Mouse (Mus musculus): ENCODE measurements at regions not wholly inside any gene's neighbourhood (a gene's known extent, or its start where the extent isn't known, plus 50 kb on each side); places are given as distances from the start of the nearest gene placed in this dataset.
"Not testable (repeated sequence)": the region's sequence is repeated elsewhere in the genome, so short reads cannot be mapped to it uniquely, and the experiment has no call there.

- no peaks in the 10 kb centered on the region for H3K9me3 ChIP-seq (ENCODE audit: low read length)
- WGBS, result 6% methylated on average over 1 of the region's 1 CpGs
- H3K36me3 ChIP-seq (ENCODE audit: insufficient read depth, low read length), result no peaks in the 10 kb centered on the region
- DNase-seq (ENCODE audit: low spot score), result peak; percentile 36
- no peaks in the 10 kb centered on the region for H3K27me3 ChIP-seq (ENCODE audit: insufficient read depth, low read length)
- no peak overlapping the region for H3K4me3 ChIP-seq (ENCODE audit: low read length)
- H3K27ac ChIP-seq, result no peak overlapping the region
- H3K4me1 ChIP-seq (ENCODE audit: insufficient read depth, low read length), result no peaks in the 10 kb centered on the region
- TF ChIP-seq CTCF (IDR thresholded peaks at IDR 0.05; ENCODE audit: low read depth), result no peak
- ATAC-seq, result peak; percentile 72
- H3K4me2 ChIP-seq (ENCODE audit: low read depth, low read length), result no peak overlapping the region
- no peak overlapping the region for H3K9ac ChIP-seq (replicated peaks; ENCODE audit: low read length)
These were observed 385.4 kb downstream of the Mat2b start for GRCm38 (mm10) chr11:40309646-40310045.

- no peaks in the 10 kb centered on the region for H3K9me3 ChIP-seq (ENCODE audit: low read length)
- no peak overlapping the region for H3K27ac ChIP-seq
- H3K4me1 ChIP-seq (ENCODE audit: insufficient read depth, low read length), result no peaks in the 10 kb centered on the region
- ATAC-seq (no peak), DNase-seq (ENCODE audit: low spot score) (no peak)
- WGBS, result 90% methylated on average over 2 of the region's 2 CpGs
- no peaks in the 10 kb centered on the region for H3K27me3 ChIP-seq (ENCODE audit: insufficient read depth, low read length)
- TF ChIP-seq CTCF (IDR thresholded peaks at IDR 0.05; ENCODE audit: low read depth), result no peak
- no peak overlapping the region for H3K4me2 ChIP-seq (ENCODE audit: low read depth, low read length)
- H3K9ac ChIP-seq (replicated peaks; ENCODE audit: low read length), result no peak overlapping the region
- no peak overlapping the region for H3K4me3 ChIP-seq (ENCODE audit: low read length)
- no peaks in the 10 kb centered on the region for H3K36me3 ChIP-seq (ENCODE audit: insufficient read depth, low read length)
These were observed 392.4 kb downstream of the Mat2b start for GRCm38 (mm10) chr11:40302568-40302967.

GRCm38 (mm10) chr11:40299987-40300386 lies 395.0 kb downstream of the Mat2b start:
- not testable (repeated sequence) for ATAC-seq; H3K4me1 ChIP-seq (ENCODE audit: insufficient read depth, low read length); H3K4me3 ChIP-seq (ENCODE audit: low read length); H3K36me3 ChIP-seq (ENCODE audit: insufficient read depth, low read length); H3K27me3 ChIP-seq (ENCODE audit: insufficient read depth, low read length); DNase-seq (ENCODE audit: low spot score); H3K4me2 ChIP-seq (ENCODE audit: low read depth, low read length); H3K9ac ChIP-seq (replicated peaks; ENCODE audit: low read length); H3K9me3 ChIP-seq (ENCODE audit: low read length); H3K27ac ChIP-seq
- WGBS, result 86% methylated on average over 10 of the region's 10 CpGs

DNA sequence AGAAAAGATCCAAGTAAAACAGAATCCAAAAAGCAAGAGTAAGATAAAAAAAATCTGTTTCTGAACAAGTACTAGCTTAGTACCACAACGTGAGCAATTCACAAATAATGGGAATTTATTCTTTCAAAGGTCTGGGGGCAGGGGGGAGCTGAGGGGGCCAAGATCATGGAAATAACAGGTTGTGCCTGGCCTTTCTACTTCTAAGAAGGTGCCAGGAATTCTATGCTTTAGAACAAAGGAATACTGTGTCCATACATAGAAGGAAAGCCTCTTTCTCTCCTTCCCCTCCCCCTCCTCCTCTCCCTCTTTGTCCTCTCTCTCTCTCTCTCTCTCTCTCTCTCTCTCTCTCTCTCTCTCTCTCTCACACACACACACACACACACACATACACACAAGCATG lies 408.1 kb downstream of the Mat2b start:
- 14% methylated on average over 1 of the region's 1 CpGs for WGBS
- no peak for ATAC-seq
- no peak for DNase-seq (ENCODE audit: low spot score)
- H3K27me3 ChIP-seq (ENCODE audit: insufficient read depth, low read length), result no peaks in the 10 kb centered on the region
- no peak overlapping the region for H3K9ac ChIP-seq (replicated peaks; ENCODE audit: low read length)
- no peak overlapping the region for H3K27ac ChIP-seq
- TF ChIP-seq CTCF (IDR thresholded peaks at IDR 0.05; ENCODE audit: low read depth), result no peak
- no peak overlapping the region for H3K4me2 ChIP-seq (ENCODE audit: low read depth, low read length)
- H3K9me3 ChIP-seq (ENCODE audit: low read length), result no peaks in the 10 kb centered on the region
- no peak overlapping the region for H3K4me3 ChIP-seq (ENCODE audit: low read length)
- H3K4me1 ChIP-seq (ENCODE audit: insufficient read depth, low read length), result no peaks in the 10 kb centered on the region
- no peaks in the 10 kb centered on the region for H3K36me3 ChIP-seq (ENCODE audit: insufficient read depth, low read length)

- no peak for TF ChIP-seq CTCF (IDR thresholded peaks at IDR 0.05; ENCODE audit: low read depth)
- Histone ChIP-seq H3K4me3 (ENCODE audit: low read length) (no peak overlapping the region), H3K4me2 (ENCODE audit: low read depth, low read length) (no peak overlapping the region), H3K9me3 (ENCODE audit: low read length) (no peaks in the 10 kb centered on the region), H3K36me3 (ENCODE audit: insufficient read depth, low read length) (no peaks in the 10 kb centered on the region), H3K4me1 (ENCODE audit: insufficient read depth, low read length) (no peaks in the 10 kb centered on the region), H3K27me3 (ENCODE audit: insufficient read depth, low read length) (no peaks in the 10 kb centered on the region), H3K9ac (replicated peaks; ENCODE audit: low read length) (no peak overlapping the region), H3K27ac (no peak overlapping the region)
- ATAC-seq (no peak), DNase-seq (ENCODE audit: low spot score) (no peak)
- WGBS, result 24% methylated on average over 4 of the region's 4 CpGs
These were observed 408.6 kb downstream of the Mat2b start for GRCm38 (mm10) chr11:40286391-40286790.

DNA sequence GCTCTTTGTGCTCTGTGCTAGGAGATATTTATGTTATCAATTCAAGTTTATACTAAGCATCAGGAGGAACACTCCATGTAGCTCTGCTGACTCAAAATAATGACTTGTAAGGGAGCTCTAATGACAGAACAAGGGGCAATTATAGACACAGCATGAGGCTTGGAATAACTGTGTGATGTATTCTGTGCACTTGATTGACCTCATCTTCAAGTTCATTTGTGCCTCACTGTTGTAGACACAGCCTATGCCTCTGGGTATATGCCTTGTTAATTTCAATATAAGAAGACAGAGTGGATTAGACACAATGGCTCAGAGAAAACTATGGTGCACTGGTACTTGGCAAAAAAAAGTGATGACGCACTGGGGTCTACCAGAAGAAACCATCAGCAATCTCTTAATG lies 418.3 kb downstream of the Mat2b start:
- Histone ChIP-seq H3K27me3 (ENCODE audit: insufficient read depth, low read length) (no peaks in the 10 kb centered on the region), H3K9me3 (ENCODE audit: low read length) (no peaks in the 10 kb centered on the region), H3K27ac (no peak overlapping the region), H3K4me3 (ENCODE audit: low read length) (no peak overlapping the region), H3K36me3 (ENCODE audit: insufficient read depth, low read length) (no peaks in the 10 kb centered on the region), H3K4me1 (ENCODE audit: insufficient read depth, low read length) (no peaks in the 10 kb centered on the region), H3K9ac (replicated peaks; ENCODE audit: low read length) (no peak overlapping the region), H3K4me2 (ENCODE audit: low read depth, low read length) (no peak overlapping the region)
- no peak for ATAC-seq
- peak; percentile 9 for DNase-seq (ENCODE audit: low spot score)
- TF ChIP-seq CTCF (IDR thresholded peaks at IDR 0.05; ENCODE audit: low read depth), result no peak
- whole genome bisulfite sequencing, result 53% methylated on average over 1 of the region's 1 CpGs

GRCm38 (mm10) chr11:40253123-40253522 lies 441.9 kb downstream of the Mat2b start:
- Histone ChIP-seq H3K36me3 (ENCODE audit: insufficient read depth, low read length) (no peaks in the 10 kb centered on the region), H3K4me2 (ENCODE audit: low read depth, low read length) (no peak overlapping the region), H3K27ac (no peak overlapping the region), H3K9ac (replicated peaks; ENCODE audit: low read length) (no peak overlapping the region), H3K4me1 (ENCODE audit: insufficient read depth, low read length) (no peaks in the 10 kb centered on the region), H3K9me3 (ENCODE audit: low read length) (no peaks in the 10 kb centered on the region), H3K27me3 (ENCODE audit: insufficient read depth, low read length) (no peaks in the 10 kb centered on the region), H3K4me3 (ENCODE audit: low read length) (no peak overlapping the region)
- DNase-seq (ENCODE audit: low spot score) (no peak), ATAC-seq (no peak)
- 87% methylated on average over 12 of the region's 12 CpGs for WGBS
- no peak for TF ChIP-seq CTCF (IDR thresholded peaks at IDR 0.05; ENCODE audit: low read depth)

Data from hindbrain, postnatal 0 days (tissue).